Comparison of ENCODE assay signal across 19 mouse cellular contexts in genomic region chr2:169495368-169495767, GRCm38 (mm10).
"Had no signal": no experiment of that assay in that cellular context is flagged by ENCODE, and none has a peak within 500 bp of the region (broad histone marks: within the 10 kb centered on the region; RNA-seq: fewer than 3 reads in every experiment).

No protein-coding gene starts in this region.

- H3K36me3 ChIP-seq: limb, embryonic 12.5 days; limb, embryonic 15.5 days; midbrain, embryonic 13.5 days; stomach, embryonic 15.5 days had no signal

- H3K27ac ChIP-seq: kidney, postnatal 0 days; layer of hippocampus, adult 2 months; limb, embryonic 12.5 days; limb, embryonic 15.5 days; liver, embryonic 14.5 days; midbrain, embryonic 13.5 days; stomach, embryonic 15.5 days had no signal

- DNase-seq: kidney, adult 2 months; kidney, postnatal 25 days; layer of hippocampus, adult 9-11 months; right cerebral cortex, adult 18-20 months; right cerebral cortex, postnatal 25 days; spleen, adult 18-20 months; thymus, adult 2 months; thymus, postnatal 14 days; thymus, postnatal 4 days had no signal

- H3K27me3 ChIP-seq: limb, embryonic 12.5 days; limb, embryonic 15.5 days; midbrain, embryonic 13.5 days; stomach, embryonic 15.5 days had no signal

- H3K4me3 ChIP-seq: layer of hippocampus, adult 2 months; limb, embryonic 12.5 days; limb, embryonic 15.5 days; midbrain, embryonic 13.5 days; stomach, embryonic 15.5 days had no signal

- ATAC-seq: midbrain, embryonic 13.5 days; midbrain, embryonic 16.5 days had no signal

- H3K9me3 ChIP-seq: limb, embryonic 12.5 days; limb, embryonic 15.5 days; midbrain, embryonic 13.5 days; stomach, embryonic 15.5 days had no signal

- H3K9ac ChIP-seq: limb, embryonic 12.5 days; limb, embryonic 15.5 days; liver, embryonic 14.5 days; liver, postnatal 0 days; midbrain, embryonic 13.5 days; stomach, embryonic 15.5 days had no signal

- H3K4me2 ChIP-seq: limb, embryonic 12.5 days; limb, embryonic 15.5 days; liver, embryonic 11.5 days; midbrain, embryonic 13.5 days; stomach, embryonic 15.5 days had no signal
